Comparison of ENCODE assay signal across 9 mouse cellular contexts in genomic region chr4:34883366-34884029, GRCm38 (mm10). TPM values are rescaled to one million over a fixed set of nuclear protein-coding genes. Genes with fewer than 3 reads are reported as not detected.
DNase-seq lines count a peak whose midpoint lies in the region; ATAC-seq and TF ChIP-seq lines count a peak whose summit lies in the region.
"Had no signal": no experiment of that assay in that cellular context is flagged by ENCODE, and none has a peak within 500 bp of the region (broad histone marks: within the 10 kb centered on the region; RNA-seq: fewer than 3 reads in every experiment).

No protein-coding gene starts in this region.

- no peak for TF ChIP-seq EP300 in liver, postnatal 0 days (IDR thresholded peaks at IDR 0.05; ENCODE audit: low read depth)

- peak overlapping the region; percentile 99 for H3K27ac ChIP-seq in heart, embryonic 11.5 days (ENCODE audit: low read depth, low read length)
- peak overlapping the region; percentile 97; the same call in 1 of the 2 replicates for H3K27ac ChIP-seq in ES-E14 (ENCODE audit: insufficient read depth, low read depth, low read length, poor library complexity, severe bottlenecking)
- peak overlapping the region; percentile 98 for H3K27ac ChIP-seq in forebrain, postnatal 0 days (ENCODE audit: low read depth, low read length)
- peak overlapping the region; percentile 98 for H3K27ac ChIP-seq in liver, postnatal 0 days (ENCODE audit: low read depth)

- no peak for TF ChIP-seq CTCF in forebrain, postnatal 0 days (IDR thresholded peaks at IDR 0.05; ENCODE audit: low read depth)
- TF ChIP-seq CTCF in liver, postnatal 0 days (IDR thresholded peaks at IDR 0.05; ENCODE audit: low read depth) = no peak

- intact Hi-C loops in heart, postnatal 10 days (cut with DNase I) = loop anchor here (2.0 to 10.0 kb wide), 3 partner anchors 71 to 199 kb away; partner anchors contain the start of genes Slc35a1 and Smim8

- DNase-seq in heart, postnatal 10 days = no peak
- DNase-seq in ES-E14 (ENCODE audit: low read depth, low spot score) = no peak
- no peak for DNase-seq in forebrain, postnatal 0 days
- DNase-seq in liver, postnatal 0 days = no peak
- no peak for DNase-seq in adipocyte (ENCODE audit: low spot score)
- no peak for DNase-seq in thymus, postnatal 0 days (ENCODE audit: low spot score)
- DNase-seq in urinary bladder, postnatal 10 days (ENCODE audit: low spot score) = no peak

- no peak for ATAC-seq in heart, embryonic 11.5 days (replicated peaks; ENCODE audit: insufficient number of reproducible peaks, low FRiP score, low TSS enrichment)
- no peak for ATAC-seq in forebrain, postnatal 0 days
- ATAC-seq in liver, postnatal 0 days = no peak

- peak overlapping the region; percentile 70 for H3K4me2 ChIP-seq in heart, embryonic 11.5 days
- peak overlapping the region; percentile 54 for H3K4me2 ChIP-seq in forebrain, postnatal 0 days (ENCODE audit: low read depth)
- H3K4me2 ChIP-seq in liver, postnatal 0 days (ENCODE audit: low read depth, low read length) = peak overlapping the region; percentile 78

- H3K4me1 ChIP-seq in heart, embryonic 11.5 days (ENCODE audit: control insufficient read depth, insufficient read depth, low read length) = peaks cover 7% of the 10 kb centered on the region
- peaks cover 6% of the 10 kb centered on the region in 2 experiments for H3K4me1 ChIP-seq in ES-E14 (ENCODE audit: control insufficient read depth in 2 of 2, insufficient read depth in 2 of 2, low read length in 2 of 2, poor library complexity in 1 of 2)
- H3K4me1 ChIP-seq in forebrain, postnatal 0 days (ENCODE audit: insufficient read depth) = peaks cover 7% of the 10 kb centered on the region
- peaks cover 26% of the 10 kb centered on the region for H3K4me1 ChIP-seq in liver, postnatal 0 days (ENCODE audit: insufficient read depth)

- in situ Hi-C loops in ES-E14 (cut with MboI; ENCODE audit: low sequenced_read_pairs in 2 of 2, unreplicated experiment in 2 of 2) = no loop called here

- H3K9me3 ChIP-seq in heart, embryonic 11.5 days (replicated peaks; ENCODE audit: control insufficient read depth, low read length) = no peaks in the 10 kb centered on the region
- no peaks in the 10 kb centered on the region for H3K9me3 ChIP-seq in ES-E14 (ENCODE audit: control insufficient read depth, insufficient read depth, low read depth, low read length)
- no peaks in the 10 kb centered on the region for H3K9me3 ChIP-seq in forebrain, postnatal 0 days (ENCODE audit: low read length)
- no peaks in the 10 kb centered on the region for H3K9me3 ChIP-seq in liver, postnatal 0 days (ENCODE audit: low read length)

- peak overlapping the region; percentile 86 for H3K4me3 ChIP-seq in heart, embryonic 11.5 days (ENCODE audit: low read depth, low read length)
- H3K4me3 ChIP-seq in ES-E14 (ENCODE audit: insufficient read depth in 1 of 2, low read depth in 1 of 2, low read length in 2 of 2, poor library complexity in 1 of 2, severe bottlenecking in 1 of 2) = peak overlapping the region; percentile 72 to 83
- H3K4me3 ChIP-seq in forebrain, postnatal 0 days (ENCODE audit: low read depth, low read length) = peak overlapping the region; percentile 100
- peak overlapping the region; percentile 96 for H3K4me3 ChIP-seq in liver, postnatal 0 days (ENCODE audit: low read depth, low read length)

- peak overlapping the region; percentile 98 for H3K9ac ChIP-seq in heart, embryonic 11.5 days (ENCODE audit: low read depth, low read length)
- peak overlapping the region; percentile 94; the same call in 1 of the 2 replicates for H3K9ac ChIP-seq in ES-E14 (ENCODE audit: insufficient read depth, low read depth, low read length, poor library complexity, severe bottlenecking)
- H3K9ac ChIP-seq in forebrain, postnatal 0 days = peak overlapping the region; percentile 94
- H3K9ac ChIP-seq in liver, postnatal 0 days (replicated peaks) = peak overlapping the region; percentile 94

- peaks cover 1% of the 10 kb centered on the region; the same call in 1 of the 2 replicates for H3K27me3 ChIP-seq in heart, embryonic 11.5 days (ENCODE audit: control insufficient read depth, insufficient read depth, low read length)
- no peaks in the 10 kb centered on the region for H3K27me3 ChIP-seq in forebrain, postnatal 0 days (ENCODE audit: insufficient read depth, low read length)
- no peaks in the 10 kb centered on the region for H3K27me3 ChIP-seq in liver, postnatal 0 days (ENCODE audit: insufficient read depth, low read length)

- H3K36me3 ChIP-seq in heart, embryonic 11.5 days (ENCODE audit: control insufficient read depth, insufficient read depth, low read length) = 0 out of 2 replicates have a peak, but pooled peaks cover 2% of the 10 kb centered on the region
- peaks cover 2% of the 10 kb centered on the region; the same call in 1 of the 2 replicates for H3K36me3 ChIP-seq in ES-E14 (ENCODE audit: control insufficient read depth, insufficient read depth, low read length, poor library complexity, severe bottlenecking)
- no peaks in the 10 kb centered on the region for H3K36me3 ChIP-seq in forebrain, postnatal 0 days (ENCODE audit: insufficient read depth)
- no peaks in the 10 kb centered on the region for H3K36me3 ChIP-seq in liver, postnatal 0 days (replicated peaks; ENCODE audit: insufficient read depth, low read length)

- whole genome bisulfite sequencing in heart, embryonic 11.5 days (ENCODE audit: insufficient replicate concordance) = 32% methylated on average over 16 of the region's 16 CpGs
- WGBS in forebrain, postnatal 0 days = 27% methylated on average over 16 of the region's 16 CpGs
- 38% methylated on average over 16 of the region's 16 CpGs for WGBS in liver, postnatal 0 days (ENCODE audit: insufficient replicate concordance)

TF ChIP-seq in ES-E14, 5 proteins besides CTCF, POLR2A, EP300 and RAD21:
- TF ChIP-seq MAFK (IDR thresholded peaks at IDR 0.05; ENCODE audit: insufficient read depth, low read depth, low read length) (no peak), ZNF384 (IDR thresholded peaks at IDR 0.05; ENCODE audit: low read depth, low read length) (no peak), CHD2 (IDR thresholded peaks at IDR 0.05; ENCODE audit: low read depth, low read length) (no peak), HCFC1 (IDR thresholded peaks at IDR 0.05; ENCODE audit: borderline replicate concordance, insufficient read depth, low read length) (no peak), ZC3H11A (IDR thresholded peaks at IDR 0.05; ENCODE audit: borderline replicate concordance, low read depth, low read length) (no peak)
TF ChIP-seq in ES-E14: peak in this region for 0.

RNA-seq across cellular contexts. Expression of gene Zfp292, which starts 0.7 kb away (rescaled TPM):
- polyA plus RNA-seq in heart, embryonic 11.5 days (2014; fragmentation: Nextera tagmentation; extraction: Ambion mirVana) = 19.5 and 22.0 TPM in 2 replicates
- total RNA-seq in heart, postnatal 10 days (2021) = 10 to 100 TPM; 21.4 to 22.4 TPM
- total RNA-seq in ES-E14 (2012; rRNA removed) = 25.3 and 31.8 TPM in 2 replicates
- 37.2 and 46.3 TPM in 2 replicates for total RNA-seq in forebrain, postnatal 0 days (2014; rRNA removed)
- polyA plus RNA-seq in forebrain, postnatal 0 days (2015; fragmentation: Nextera tagmentation; extraction: Ambion mirVana) = 12.0 and 16.7 TPM in 2 replicates
- 3.6 and 4.5 TPM in 2 replicates for polyA plus RNA-seq in liver, postnatal 0 days (2015; fragmentation: Nextera tagmentation; extraction: Ambion mirVana)
- polyA plus RNA-seq in thymus, postnatal 0 days (2015; fragmentation: Nextera tagmentation; extraction: Ambion mirVana) = 19.3 and 20.7 TPM in 2 replicates

RNA-seq across cellular contexts. Expression of gene Cga, which starts 10.1 kb away (rescaled TPM):
- not detected in 2 replicates for polyA plus RNA-seq in heart, embryonic 11.5 days (2014; fragmentation: Nextera tagmentation; extraction: Ambion mirVana)
- not detected for total RNA-seq in heart, postnatal 10 days (2021)
- total RNA-seq in ES-E14 (2012; rRNA removed) = 0.89 TPM in 1 of 2 replicates, not detected in the other
- not detected in 2 replicates for total RNA-seq in forebrain, postnatal 0 days (2014; rRNA removed)
- not detected in 2 replicates for polyA plus RNA-seq in forebrain, postnatal 0 days (2015; fragmentation: Nextera tagmentation; extraction: Ambion mirVana)
- 2.0 and 2.2 TPM in 2 replicates for polyA plus RNA-seq in liver, postnatal 0 days (2015; fragmentation: Nextera tagmentation; extraction: Ambion mirVana)
- polyA plus RNA-seq in thymus, postnatal 0 days (2015; fragmentation: Nextera tagmentation; extraction: Ambion mirVana) = 1.7 and 1.8 TPM in 2 replicates
- polyA plus RNA-seq: large intestine, adult 2 months had no signal
